Mouse (Mus musculus) cortical plate, adult 2 months (tissue): ENCODE measurements at regions not wholly inside any gene's neighbourhood (a gene's known extent, or its start where the extent isn't known, plus 50 kb on each side); places are given as distances from the start of the nearest gene placed in this dataset.

Experiments
- CTCF ChIP-seq: fragments of 200-500 bp; IDR thresholded peaks from 2 replicates; pipeline ENCODE4 v1.5.1; 2011; ENCODE audit warnings: mild to moderate bottlenecking, control low read depth, low read length; ENCODE audit not compliant: insufficient read depth; ENCODE audit errors: extremely low read depth
- POLR2A ChIP-seq: fragments of 200-500 bp; IDR thresholded peaks from 2 replicates; pipeline ENCODE4 v1.6.1; 2011; ENCODE audit warnings: mild to moderate bottlenecking, low read length, control low read depth; ENCODE audit not compliant: insufficient read depth; ENCODE audit errors: extremely low read depth

- TF ChIP-seq CTCF (no peak), POLR2A (no peak)
Observed at GRCm38 (mm10) chr13:25494492-25495034, 224.3 kb upstream of the Nrsn1 start.
